Mouse (Mus musculus) lung, adult 18-20 months (tissue): ENCODE measurements around the gene Mrs2.
A peak's percentile ranks its signal among the peaks of the same experiment; 100 is the strongest.

Experiments
- DNase-seq, 2 experiments: peaks; one replicate each; pipeline ENCODE4 v3.0.0; 2022; ENCODE audit warnings: mixed read lengths in 2 of 2

The Mrs2 gene

DNA sequence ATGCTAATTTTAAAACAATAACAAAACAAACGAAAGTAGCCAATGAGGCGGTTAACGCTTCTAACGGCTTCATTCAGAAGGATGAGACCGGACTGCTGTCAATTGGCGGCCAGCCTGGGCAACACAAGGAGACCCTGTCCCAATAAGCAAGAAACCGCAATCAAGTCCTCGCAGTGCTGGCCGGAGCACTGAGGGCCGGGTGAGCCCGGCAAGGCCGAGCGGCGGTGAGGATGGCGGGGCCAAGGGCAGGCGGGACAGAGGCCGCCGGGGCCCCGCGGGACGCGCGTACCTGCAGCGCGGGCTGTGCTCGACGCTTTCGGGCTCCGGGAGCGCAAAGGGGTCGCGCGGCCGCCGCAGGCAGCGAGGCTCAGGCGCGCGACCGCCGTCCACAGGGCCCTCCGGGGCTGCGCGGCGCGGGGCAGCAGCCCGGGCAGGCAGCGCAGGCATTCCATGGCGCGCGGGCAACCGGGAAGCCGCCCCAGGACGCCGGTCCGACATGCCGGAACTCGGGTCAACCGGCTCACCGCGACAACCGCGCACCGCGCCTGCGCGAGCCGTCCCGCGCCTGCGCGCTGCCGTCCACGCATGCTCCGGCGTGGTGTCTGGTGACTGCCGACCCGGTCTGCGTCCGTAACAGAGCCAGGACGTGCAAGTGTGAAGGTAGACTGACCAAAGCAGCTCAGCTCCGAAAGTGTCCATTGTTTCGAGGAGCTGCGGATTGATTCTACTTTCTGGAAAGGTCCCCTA is at the start of gene Mrs2:
Mrs2 (minus strand) TSS at position 587 of the 747 bp plus-strand sequence.
- peak; percentile 89 to 92 for DNase-seq

DNA sequence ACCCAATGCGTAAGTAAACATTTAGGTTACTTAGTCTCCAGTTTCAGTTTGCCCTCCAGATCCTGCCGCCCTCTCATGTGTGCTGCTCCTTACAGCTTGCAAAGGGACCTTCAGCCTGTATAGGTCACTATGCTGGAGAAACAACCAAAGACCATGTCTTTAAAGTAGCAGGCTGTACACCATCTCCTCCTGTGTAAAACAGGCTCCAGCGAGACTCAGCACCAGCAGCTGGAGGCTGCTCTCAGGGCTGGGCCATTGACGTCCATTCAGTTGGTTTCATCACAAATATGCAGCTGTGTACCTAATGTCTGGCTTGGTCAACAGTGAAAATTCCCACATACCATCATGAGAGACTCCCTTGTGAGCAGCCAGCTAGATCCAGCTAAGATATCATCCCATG is 49.6 kb upstream of the Mrs2 start:
- peak; percentile 6 to 20 for DNase-seq

DNA sequence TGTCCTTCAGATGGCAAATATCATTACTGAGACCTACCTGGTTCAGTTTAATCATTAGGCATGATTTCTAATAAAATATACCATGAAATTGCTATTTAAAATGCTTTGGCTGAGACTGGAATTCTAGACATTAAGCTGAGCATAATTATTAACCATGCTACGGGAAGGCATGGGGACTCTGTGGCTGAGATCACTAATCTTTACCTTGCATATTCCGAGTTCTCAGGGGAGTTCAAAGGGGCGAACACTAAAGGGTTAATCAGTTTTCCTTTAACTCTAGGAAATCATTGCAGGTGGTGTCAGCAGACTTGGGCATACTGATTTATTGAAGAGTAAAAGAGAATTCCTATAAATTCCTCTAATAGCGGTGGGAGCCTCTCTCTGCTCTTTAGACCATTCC is 47.0 kb upstream of the Mrs2 start:
- no peak for DNase-seq

DNA sequence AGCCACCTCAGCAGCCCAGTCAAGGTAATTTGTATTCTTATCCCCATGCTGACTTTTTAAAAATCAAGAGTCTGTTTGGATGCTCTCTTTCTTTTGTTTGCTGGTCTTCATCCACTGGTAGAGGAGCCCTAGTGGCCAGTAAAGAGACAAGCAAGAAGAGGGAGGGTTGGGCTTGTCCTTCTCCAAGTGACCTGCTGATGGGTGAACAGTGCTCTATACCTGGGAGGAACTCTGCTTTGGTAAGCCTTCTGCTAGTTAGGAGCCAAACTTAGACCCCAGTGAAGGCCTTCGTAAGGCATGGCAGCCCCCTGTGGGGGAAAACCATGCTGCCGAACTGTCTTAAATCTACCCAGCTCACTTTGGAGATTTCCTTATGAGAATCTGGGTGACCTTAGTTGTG is 46.5 kb upstream of the Mrs2 start:
- DNase-seq = no peak

DNA sequence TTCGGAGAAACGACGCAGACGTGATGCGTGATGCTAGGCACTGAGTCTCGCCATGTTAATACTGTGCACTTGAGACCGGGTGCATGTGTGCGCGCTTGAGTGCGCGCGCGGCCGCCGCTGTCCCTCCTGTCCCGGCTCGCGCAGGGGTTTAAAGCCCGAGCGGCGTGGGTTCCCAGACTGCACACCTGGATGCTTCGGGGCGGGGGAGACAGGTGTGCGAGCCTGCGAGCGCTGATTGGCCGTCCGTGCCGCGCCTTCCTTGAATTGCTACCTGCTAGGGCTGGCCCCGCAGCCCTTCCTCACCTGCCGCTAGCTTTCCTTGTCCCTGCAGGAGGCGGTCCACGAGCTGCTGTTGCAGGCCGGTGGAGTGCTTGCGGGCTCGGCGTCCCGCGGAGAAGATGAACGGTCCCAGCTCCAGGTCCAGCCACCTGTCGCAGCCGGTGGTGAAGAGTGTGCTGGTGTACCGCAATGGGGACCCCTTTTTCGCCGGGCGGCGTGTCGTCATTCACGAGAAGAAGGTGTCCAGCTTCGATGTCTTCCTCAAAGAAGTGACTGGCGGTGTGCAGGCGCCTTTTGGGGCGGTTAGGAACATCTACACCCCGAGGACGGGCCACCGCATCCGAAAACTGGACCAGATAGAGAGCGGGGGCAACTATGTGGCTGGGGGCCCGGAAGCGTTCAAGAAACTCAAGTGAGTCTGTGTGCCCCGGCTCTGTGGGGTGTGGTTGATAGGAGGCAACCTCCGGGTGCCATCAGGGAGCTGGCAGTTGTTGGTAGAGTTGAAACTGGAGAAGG is 35.9 kb upstream of the Mrs2 start, which contains the start of gene Dcdc2a:
Dcdc2a (plus strand) TSS at position 132 of the 795 bp plus-strand sequence.
- peak; percentile 32 to 55 for DNase-seq

DNA sequence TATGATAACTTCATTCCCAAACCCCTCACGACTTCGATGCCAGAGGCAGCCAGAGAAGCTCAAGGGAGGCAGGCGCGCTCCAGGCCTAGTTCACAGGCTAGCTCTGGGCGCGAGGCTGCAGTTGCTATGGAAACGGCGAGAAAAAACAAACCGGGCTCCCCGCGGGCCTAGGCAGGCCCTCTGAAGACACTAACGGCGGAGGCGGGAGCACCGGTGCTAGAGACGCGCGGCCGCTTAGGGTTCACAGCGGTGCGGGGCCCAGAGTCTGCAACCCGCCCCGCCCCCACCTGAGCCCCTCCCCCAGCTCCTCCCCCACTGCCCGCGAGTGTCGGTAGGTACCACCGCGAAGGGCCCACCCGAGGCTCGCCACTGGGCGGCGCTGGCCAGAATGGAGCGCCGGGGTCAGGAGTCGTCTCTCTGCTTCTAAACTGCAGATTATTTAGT is 35.0 kb upstream of the Mrs2 start:
- peak; percentile 20 to 37 for DNase-seq

DNA sequence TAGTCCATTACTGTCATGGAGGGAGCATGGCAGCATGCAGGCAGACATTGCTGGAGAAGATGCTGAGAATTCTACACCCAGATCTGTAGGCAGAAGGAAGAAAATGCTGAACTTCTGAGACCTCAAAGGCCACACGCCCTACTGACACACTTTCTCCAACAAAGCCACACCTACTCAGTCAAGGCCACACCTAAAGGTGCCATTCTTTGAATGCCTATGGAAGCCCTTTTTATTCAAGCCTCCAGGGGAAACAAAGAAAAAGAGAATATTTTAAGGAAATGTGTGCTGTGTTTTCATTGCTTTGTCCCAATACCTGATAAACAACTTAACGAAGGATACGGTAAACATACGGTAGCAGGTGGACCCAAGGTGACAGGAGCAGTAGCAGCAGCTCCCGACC is 32.5 kb upstream of the Mrs2 start:
- DNase-seq = no peak

DNA sequence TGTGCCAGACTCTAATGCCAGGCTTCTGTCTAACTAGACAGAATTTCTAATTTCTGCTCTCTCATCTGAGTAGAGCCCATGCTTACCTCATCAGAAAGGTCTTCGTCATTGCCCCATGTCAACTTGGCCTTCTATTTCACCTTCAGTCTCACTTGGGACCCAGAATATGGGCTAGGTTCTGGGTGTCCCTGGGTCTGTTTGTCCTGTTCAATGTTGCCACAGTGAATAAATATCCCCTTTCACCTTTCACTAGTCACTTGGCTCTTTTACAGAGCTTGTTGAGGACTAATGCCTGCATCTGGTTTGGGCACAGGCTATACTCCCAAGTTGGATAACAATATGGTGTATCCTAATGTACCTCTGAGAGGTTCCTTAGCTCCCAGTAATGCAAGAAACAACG is 19.3 kb upstream of the Mrs2 start:
- no peak for DNase-seq

DNA sequence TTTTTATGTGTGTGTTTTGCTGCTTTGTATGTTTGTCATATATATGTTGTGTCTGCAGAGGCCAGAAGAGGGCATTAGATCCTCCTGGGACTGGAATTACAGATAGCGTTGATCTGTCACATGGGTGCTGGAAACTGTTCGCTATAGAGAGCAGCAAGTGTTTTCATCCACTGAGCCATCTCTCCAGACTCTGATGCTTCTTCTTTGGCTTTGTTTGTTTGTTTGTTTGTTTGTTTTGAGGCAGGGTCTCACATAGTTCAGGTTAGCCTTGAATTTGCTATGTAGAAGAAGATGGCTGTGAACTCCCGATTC is 6.9 kb upstream of the Mrs2 start:
- DNase-seq = no peak

DNA sequence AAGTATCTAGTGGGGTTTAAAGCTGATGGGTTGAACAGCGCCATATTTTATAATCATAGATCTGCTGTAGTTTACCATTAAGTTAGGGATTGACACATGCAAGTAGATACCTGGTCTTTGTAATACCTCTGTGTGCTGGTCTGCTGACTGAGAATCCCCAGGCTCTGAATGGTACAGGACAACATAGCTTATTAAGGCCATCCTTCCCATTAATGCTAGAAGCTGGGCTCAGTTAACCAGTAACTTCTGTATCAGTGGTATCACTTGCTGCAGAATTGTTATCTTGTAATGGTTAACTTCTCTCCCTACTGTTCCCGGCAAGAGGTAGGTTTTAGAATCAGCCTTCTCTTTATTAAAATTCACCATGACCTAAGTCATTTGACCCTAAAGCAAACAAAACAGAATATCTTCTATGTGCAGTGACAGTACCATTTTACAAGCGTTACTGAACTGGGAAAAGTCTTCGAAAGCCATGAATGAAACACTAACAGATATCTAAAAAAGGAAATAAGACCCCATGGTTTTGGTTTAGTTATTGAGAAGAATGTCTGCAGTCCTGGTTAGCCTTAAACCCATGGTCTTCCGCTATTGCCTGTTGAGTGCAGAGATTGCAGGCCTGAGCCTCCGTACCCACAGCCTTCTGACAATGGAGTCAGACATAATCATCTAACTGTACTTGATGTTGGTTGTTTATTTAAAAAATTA is 6.4 kb upstream of the Mrs2 start:
- DNase-seq = no peak

DNA sequence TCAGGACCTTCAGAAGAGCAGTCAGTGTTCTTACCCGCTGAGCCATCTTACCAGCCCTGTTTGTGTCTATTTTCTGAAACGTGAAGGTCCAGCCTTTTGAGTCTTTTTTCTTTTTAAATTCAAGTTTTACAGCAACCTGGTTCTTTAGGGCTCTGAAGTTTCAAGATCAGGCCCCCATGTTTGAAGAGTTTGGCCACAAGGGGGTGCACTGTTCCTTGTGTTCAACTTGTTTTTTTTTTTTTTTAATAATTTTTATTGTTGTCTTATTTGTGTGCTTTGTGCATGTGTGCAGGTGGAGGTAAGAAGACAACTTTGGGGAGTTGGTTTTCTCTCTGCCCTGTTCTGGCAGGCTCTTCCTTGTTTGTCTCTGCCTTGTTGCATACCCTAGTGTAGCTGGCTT is 4.5 kb upstream of the Mrs2 start:
- DNase-seq = no peak

DNA sequence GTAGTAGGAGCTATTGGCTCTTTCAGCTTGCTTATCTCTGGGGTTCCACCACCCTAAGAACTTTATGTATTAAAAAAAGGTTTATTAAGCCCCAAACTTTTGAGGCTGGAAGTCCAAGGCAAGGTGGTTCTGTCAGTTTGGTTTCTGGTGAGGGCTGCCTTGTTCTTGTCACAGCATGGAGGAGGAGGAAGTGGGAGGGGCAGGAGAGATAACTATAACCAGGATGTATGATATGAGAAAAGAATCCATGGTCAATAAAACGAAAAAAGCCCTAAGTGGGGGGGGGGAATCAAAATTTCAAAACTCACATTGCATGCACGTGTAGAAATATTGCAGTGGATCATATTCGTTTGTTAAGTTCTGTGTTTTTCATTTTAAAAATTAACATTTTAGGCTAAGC is 3.0 kb upstream of the Mrs2 start:
- DNase-seq = no peak

DNA sequence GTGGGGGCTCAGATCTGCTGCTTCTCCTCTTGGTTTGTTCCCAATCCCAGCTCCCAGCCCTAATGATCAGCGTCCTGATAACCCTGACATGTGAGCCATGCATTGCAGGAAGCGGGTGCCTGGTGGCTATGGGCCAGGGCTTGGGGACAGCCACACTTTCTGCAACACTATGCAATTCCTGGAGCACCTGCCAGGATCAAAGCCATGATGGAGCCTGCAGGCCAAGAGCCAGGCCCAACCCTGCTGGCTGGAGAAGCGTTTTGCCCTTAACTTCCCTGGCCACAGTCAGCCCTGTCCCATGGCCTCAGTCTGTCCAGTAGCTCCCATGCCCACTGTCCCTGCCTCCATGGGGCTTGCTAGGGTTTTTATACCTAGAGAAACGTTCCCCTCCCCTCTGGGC is 2.2 kb upstream of the Mrs2 start:
- DNase-seq = no peak

DNA sequence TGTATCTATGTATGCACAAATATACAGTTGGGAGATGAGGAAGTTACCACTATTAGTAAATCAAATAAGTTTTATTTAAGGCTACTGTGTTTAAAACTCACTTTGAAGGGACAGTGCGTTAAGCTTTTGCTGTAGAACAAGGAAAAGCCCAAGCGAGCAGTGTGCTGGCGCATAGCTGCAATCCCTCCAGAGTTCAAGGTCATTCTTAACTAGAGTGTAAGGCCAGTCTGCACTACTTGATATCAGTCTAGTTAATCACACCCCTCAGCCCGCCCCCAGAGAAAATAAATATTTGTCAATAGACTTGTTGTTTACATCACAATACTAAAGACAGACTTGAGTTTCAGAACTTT is 337 bp upstream of the Mrs2 start:
- no peak for DNase-seq

DNA sequence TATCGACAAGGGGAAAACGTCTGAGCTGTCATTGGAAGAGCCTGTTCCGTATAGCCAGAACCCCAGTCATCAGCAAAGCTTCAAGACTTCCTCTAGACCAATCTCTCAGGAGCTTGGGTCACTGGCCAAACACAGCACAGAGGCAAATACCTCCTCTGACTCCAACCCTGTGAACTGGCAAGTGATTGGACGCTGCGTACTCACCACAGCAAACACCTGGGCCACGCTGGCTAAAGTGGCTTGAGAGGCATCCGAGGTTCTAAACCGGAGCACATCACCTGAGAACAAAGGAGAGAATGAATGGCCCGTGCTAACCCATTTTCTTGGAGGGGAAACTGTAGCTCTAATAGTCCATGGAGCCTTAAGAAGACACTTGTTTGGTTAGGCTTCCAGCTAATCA is 1.9 kb downstream of the Mrs2 start:
- DNase-seq = no peak

DNA sequence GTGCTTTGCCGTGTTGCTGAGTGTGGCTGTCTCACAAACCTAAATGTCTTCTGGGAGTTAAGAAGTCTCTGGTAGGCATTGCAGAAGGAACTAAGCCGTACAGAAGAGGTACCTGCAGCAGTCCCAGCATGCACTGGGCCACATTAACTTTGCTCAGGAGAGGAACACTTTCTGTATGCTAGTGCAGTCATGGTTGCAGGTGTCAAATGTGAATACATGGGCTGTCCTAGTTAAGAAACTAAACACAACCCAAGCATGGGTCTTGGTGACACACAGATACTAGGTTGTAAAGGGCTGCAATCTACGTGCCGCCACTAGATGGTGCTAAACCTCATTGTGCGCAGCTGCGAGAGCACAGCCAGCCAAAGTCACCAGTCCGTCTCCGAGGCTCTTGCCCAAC is 13.1 kb downstream of the Mrs2 start:
- DNase-seq = peak; percentile 31 to 38

DNA sequence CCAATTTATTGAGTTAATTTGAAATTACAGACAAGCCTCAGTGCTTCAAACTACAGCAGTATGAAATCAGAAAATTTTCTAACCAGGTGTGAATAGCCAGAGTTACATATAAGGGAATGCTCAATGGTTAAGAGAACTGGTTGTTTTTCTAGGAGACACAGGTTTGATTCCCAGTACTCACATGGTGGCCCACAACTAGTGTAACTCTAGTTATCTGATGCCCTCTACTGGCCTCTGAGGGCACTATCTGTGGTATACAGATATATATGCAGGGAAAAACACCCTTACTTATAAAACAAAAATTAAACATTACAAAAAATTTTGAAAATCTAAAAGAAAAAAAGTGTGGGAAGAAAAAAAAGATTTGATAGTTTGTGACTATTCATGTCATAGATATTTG is 17.2 kb downstream of the Mrs2 start:
- DNase-seq = no peak

DNA sequence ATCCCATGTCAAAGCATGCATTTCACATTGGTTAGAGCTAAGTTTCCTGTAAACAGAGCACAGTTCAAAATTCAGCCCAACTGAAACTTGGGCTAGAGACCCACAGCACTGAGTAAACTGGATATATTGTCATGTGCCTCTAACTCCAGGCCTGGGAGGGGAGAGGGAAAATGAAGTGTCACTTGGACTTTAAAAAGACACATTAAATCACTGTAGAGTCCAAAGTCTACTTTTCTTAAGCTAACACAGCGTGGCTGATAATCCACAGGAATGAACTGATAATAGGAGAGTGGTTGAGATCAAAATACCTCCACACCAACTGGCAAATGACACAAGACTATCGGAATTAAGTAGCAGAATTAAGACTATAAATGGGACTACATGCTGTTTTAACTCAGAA is 20.6 kb downstream of the Mrs2 start:
- no peak for DNase-seq

DNA sequence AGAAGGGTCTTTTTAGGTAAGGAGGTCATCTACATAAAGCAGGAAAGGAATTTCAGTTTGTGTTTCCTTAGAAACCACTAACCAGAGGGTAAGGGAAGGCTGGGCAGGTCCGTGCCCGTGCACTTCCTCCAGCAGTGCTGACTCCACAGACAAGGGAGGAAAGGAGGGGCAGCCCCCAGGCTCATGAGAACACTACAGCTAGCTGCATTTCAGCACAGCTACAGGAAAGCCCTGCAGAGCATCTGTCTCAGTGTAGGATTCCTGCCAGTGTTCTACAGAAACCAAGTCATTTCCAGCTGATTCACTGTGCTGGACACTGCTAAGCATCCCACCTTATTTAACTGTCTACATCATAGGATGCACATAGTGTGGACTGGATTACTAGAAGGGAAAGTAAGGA is 27.0 kb downstream of the Mrs2 start:
- no peak for DNase-seq

DNA sequence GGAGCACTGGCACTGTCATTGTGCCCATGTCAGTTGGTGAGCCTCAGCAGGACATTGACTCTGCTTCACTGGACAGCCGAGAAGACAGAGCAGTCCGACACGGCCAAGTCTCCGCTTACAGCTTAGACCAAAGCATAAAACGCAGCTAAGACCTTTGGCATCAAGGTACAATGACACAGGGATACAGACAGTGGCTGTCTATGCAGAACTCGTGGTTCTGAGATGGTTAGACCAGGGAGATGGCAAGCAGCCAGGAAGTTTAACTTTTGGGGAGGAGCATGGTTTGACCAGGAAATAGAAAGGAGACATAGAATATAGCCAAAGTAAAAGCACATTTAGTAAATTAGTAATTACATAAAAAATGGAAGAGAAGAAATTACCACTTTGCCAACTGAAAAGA is 31.2 kb downstream of the Mrs2 start:
- DNase-seq = no peak

DNA sequence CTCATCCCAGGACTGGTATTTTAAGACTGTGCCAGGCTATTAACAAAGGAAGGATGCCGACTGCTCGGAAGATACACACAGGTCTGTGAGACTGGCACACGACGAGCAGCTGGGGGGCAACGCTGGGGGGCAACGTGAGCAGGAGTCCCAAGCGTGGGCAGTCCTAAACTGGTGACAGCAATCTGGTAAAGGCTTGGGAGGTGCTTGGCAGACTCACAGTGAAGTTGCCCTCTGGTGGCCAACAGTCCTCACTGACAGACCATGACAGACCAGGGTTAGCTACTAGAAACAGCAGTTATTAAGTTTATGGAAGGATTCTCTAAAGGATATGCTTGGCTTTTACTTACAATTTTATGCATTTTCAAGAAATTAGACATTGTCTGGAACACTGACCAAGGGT is 31.8 kb downstream of the Mrs2 start:
- DNase-seq = peak; percentile 32 to 45

DNA sequence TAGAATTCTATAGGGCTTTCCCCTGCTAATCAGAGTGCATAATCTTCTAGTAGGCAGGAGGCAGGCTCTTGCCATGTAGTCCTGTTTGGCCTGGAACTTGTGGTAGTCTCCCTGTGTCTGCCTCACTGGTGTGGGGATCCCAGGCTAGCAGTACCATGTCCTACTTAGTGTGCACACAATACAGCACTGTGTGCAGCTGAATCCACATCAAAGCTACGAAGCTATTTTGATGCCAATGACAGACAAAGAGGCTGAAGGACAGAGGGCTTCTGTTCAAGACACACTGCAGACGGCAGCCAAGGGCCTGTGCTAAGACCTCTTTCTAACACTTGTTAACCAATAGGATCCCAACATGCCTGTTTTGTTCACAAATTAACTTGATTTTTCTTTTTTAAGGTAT is 34.7 kb downstream of the Mrs2 start:
- no peak for DNase-seq

DNA sequence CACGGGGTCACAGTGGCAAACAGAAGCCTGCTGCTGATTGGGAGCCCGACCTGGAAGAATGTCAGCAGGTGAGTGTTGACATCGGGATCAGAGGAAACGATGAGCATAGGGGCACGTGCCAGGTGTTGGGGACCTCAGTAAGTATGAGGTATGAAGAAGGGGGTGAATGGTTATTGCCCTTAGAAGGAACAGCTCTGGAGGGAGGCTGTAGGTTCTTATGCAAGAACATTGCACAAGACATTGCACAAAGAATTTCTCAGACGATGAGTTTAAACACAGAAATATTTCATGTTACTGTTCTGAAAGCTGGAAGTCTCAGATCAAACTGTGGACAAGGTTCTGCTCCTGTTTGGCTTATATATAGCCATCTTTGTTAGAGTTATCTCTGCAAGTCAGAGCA is 39.1 kb downstream of the Mrs2 start:
- DNase-seq = peak; percentile 8 to 18

DNA sequence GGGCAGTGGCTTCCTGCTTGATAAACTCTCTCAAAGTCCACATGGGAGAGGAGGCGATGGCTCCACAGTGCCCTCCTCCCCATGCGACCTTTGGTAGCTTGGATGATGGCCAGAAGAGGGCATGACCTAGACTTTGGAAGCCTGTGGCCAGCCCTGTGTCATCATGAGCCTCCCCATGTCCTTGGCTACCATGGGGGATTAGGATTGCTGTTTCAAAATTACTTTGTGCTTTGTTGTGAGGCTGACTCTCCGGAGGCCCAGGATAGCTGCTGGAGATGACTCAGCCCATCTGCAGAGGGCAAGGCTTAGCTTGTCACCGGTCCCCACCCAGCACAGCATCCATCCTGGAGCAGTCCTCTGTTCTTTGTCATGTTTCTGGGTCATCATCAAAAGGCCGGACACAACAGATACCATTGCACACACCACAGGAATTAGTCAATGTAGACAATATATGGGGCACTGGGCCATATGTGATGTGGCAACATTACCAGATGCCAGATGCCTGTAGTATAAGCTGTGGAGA is 42.3 kb downstream of the Mrs2 start:
- no peak for DNase-seq
